Mouse (Mus musculus) forelimb bud, embryonic 11.5 days (tissue): Measurements from ENCODE around the gene Caskin1.

Source experiments
- DNase-seq: peaks from one replicate; pipeline ENCODE4 v3.0.0-alpha.2; 2012; ENCODE audit warnings: low read depth, low spot score

The Caskin1 gene

DNA sequence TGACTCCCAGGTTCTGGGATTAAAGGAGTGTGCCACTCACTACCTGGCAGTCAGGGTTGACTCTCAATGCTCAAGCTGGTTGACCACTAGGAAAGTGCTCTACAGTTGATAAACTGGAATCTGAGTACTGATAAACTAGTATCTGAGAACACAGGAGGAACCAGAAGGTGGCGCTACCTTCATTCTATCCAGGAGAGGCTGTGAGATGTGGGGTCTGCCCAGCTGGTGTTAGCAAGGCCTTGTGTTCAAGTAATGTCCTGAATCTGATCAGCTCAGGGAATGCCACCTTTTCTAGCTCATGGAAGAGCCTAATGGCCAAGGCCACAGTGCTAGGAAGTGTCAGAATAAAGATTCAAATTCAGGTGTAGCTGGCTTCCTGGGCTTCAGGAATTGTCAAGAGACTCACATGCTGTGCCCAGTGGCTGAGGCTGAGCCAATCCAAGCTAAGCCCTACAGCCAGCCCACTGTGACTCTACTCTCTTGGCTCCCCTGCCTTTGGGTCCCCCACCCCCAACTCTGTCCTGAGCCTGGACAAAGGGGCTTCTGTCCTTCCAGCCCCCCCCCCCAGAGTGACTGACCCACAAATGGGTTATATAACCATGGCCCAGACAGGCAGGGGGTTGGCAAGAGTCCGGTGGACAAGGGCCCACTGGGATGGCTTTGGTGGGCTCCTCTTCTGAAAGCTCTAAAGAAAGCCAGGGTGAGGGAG is 6.4 kb downstream of the Caskin1 start:
- DNase-seq = peak; percentile 55

DNA sequence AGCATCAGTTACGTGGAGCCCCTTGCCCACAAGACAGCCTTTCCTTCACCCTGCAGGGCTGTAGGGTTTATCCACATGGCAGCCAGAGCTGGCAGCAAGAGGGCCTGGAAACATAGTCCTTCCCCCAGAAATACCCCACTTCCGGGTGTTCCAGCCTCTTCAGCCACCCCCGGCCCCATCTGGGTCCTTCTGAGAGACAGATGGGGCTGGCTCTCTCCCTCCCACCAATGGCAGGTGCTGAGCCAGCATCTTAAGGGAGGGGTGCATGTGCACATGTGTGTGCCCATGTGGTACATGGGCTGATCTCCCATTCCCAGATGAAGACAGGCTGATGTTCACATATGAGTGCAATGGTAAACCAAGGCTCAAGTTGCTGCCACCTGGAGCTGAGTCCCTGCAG is 7.0 kb downstream of the Caskin1 start:
- DNase-seq = no peak

DNA sequence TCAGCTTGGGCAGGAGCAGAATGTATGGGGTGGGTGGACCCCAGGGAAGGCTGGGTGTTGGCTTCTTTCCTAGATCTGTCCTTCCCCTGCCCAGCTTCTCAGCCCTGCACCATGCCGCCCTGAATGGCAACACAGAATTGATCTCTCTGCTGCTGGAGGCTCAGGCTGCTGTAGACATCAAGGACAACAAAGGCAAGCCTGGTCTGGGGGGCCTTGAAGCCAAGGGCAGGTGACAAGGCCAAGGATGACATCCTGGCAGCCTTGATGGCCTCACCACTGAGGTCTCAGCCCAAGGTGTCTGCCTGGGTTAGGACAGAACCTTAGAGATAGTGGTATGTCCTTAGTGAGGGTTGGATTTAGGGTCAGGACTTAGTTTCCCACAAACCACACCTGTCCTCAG is 7.6 kb downstream of the Caskin1 start:
- DNase-seq = no peak

DNA sequence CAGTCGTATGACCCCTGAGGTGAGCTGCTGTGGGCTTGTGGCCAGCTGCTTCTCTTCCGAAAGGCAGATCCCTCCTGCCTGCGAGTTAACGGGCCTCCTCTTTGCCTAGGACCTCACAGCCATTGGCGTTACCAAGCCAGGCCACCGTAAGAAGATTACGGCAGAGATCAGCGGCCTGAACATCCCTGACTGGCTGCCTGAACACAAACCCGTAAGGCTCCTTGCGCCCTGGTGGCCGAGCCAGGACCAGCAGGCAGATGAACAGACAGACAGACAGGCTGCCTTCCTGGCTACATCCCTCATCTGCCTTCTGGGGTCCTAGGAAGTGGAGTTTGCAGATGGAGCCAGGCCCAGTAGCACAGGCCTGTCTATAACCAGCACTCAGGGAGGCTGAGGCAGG is 13.8 kb downstream of the Caskin1 start:
- no peak for DNase-seq

DNA sequence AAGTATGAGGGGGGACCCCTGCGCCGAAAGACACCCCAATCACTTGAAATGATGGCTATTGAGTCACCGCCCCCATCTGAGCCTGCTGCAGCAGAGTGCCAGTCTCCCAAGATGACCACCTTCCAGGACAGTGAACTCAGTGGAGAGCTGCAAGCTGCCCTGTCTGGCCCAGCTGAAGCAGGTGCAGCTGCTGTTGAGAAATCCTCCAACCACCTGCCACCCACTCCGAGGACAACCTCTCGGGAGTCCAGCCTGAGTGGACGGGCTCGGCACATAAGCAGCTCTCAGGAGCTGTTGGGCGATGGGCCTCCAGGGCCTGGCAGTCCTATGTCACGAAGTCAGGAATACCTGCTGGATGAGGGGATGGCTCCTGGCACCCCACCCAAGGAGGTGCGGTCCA is 15.7 kb downstream of the Caskin1 start:
- no peak for DNase-seq

DNA sequence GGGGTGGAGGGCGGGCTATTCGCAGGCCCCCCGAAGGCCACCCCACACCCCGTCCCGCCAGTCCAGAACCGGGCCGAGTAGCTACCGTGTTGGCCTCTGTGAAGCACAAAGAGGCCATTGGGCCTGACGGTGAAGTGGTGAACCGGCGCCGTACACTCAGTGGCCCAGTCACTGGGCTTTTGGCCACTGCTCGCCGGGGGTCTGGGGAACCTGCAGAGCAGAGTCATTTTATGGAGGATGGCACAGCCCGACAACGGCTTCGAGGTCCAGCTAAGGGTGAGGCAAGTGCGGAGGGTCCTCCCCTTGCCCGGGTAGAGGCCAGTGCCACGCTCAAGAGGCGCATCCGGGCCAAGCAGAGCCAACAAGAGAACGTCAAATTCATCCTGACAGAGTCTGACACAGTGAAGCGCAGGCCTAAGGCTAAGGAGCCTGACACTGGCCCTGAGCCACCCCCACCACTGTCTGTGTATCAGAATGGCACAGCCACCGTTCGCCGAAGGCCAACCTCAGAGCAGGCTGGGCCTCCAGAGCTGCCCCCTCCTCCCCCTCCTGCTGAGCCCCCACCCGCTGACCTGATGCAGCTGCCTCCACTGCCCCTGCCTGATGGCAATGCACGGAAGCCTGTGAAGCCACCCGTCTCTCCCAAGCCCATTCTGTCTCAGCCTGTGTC is 17.0 kb downstream of the Caskin1 start:
- no peak for DNase-seq

GRCm38 (mm10) chr17:24506332-24507070 is 18.1 kb downstream of the Caskin1 start:
- DNase-seq = no peak

GRCm38 (mm10) chr17:24507129-24507664 is 18.8 kb downstream of the Caskin1 start:
- DNase-seq = no peak

- DNase-seq = no peak
These were observed 19.5 kb downstream of the Caskin1 start for GRCm38 (mm10) chr17:24507806-24508460.

DNA sequence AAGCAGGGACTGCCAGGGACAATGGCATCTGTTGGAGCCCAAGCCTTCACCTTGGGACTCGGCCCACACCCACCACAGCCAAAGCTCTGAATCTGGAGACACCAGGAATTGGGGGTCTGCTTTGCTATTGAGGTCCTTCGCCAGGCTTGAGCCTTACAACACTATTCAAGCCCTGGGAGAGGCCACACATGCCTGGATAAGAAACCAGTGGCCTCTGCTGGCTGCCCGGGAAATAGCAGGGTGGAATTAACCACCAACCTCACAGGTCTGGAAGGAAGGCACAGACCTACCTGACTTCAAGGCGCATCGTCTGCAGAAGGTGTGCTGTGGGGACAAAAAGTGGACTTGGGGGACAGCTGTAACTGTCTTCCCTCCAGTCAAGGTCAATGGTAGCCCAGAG is 25.2 kb downstream of the Caskin1 start:
- no peak for DNase-seq

DNA sequence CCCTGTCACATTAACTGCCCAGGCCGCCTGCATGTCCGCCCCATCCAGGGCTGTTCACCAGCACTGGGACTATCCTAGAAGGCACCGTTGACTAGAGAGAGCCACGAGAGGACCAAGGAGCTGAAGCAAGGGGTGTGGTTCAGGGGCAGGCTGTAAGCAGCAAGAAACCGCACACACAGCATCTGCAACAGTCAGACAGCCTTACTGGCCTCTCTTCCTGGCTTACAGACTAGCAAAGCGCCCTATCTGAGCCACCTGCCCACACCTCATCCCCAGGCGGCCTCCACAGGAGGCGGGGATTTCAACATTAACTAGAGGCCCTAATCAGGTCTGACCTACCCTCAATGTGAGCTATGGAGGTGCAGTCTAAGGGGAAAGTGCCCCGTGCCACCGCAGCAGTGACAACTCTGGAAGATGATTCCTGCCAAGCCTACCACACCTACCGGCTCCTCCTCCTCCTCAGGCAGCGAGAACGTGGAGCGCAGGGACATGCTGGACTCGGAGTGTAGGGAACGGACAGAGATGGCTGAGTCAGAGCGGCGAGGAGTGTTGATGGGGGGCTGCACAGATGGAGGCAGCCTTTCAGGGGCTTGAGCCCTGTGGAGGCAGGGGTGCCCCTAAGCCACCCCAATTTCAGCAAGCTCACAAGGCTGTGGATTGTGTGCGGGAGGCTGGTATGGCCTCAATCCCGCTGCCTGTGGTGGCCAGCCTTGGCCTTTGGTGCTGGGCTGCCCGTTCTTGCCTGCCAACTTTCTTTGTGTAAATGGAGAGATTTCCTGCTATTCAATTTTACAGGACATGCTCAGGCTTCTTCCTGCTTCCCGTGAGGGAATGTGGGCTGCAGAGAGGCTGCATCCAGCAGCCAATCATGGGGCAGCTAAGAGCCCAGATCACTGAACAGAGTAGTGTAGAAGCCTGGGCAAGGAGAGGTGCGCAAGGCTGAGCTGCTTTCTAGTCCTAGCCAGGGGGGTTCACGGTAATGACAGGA is 26.2 kb downstream of the Caskin1 start:
- no peak for DNase-seq

DNA sequence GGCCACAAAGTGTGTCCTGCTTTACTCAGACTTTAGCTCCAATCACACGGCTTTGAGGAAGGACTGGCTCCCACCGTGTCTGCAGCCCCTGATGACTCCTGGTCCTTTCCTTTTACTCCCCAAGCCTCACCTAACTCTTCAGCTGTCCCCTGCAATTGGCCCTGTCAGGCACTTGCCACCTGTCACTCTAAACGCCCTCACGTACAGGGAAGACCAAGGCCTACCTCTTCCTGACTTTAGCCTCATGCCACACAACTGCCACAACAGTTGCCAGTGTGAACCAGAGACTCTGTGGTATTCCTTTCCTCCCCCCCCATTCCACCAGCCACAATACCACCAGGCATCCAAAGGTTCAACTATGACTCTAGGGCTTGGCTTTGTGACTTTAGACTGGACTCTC is 32.0 kb downstream of the Caskin1 start:
- no peak for DNase-seq

DNA sequence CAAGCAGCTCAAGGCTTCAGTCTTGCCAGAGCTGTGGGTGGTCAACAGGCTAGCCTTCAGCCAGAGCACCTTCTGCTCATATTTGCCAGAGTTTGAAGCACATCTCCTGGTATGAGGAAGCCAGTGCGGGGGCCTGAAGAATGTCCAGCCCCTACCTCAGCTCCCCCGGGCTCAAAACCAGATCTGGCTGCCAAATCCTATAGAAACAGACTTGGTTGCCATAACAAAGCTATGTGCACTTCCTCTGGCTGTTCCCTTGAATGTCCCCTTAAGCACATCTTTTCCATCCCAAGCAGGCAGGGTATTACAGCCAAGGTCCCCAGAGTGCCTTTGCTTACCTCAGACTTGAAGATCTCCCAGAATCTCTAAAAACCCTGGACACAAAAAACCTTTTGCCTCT is 36.3 kb downstream of the Caskin1 start:
- DNase-seq = no peak

DNA sequence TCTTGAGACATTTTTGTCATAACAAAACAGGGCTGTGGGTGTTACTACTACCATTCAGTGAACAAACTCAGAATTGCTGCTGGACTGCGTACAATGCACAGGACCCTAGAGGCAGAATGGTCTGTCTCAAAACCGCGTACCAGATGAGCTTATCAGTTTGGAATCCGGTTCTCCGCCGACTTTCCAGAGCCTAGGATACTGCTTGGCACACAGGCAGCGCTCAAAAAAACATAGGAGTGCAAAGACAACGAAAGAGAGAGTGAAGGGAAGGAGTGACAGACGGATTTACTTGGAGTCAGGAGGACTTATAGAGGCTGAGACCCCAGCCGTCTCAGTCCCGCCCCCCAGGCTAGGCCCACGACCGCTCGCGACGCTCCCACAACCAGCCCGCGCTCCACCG is 38.9 kb downstream of the Caskin1 start:
- no peak for DNase-seq

DNA sequence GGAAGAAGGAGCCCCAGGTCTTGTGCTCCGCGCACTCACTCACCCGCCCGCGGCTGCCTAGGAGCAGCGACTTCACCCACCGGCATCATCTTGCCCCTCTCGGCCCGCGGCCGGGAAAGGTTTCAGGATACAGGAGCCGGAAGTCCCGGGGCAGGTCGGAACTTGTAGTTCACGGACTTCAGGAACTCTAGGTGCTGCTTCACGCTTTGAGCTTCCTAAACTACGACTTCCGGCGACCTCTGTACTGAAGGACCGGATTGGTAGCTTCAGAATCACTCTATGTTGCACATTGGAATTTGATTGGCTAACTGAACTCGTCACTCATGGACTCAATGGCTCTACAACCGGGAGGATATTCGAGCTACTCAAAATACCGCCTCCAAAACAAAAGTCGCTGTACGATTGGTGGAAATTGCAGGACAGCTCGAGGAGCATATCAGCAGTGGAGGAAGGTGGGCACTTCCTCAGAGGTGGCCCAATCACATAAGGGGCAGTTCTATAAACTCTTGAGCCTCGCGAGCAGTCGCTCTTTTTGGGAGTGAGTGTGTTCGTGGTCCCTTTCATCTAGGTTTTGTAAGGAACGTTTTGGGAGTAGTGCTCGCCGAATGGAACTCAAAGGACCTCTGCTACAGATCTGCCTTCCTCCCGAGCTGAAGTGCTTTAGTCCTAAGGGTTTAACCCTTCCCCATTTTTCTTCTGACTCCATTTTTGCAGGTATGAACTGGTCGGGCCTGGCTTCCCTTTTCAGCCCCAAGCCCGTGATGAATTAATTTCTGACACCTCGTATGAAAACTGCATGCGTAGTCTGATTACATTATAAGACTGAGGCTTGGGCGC is 39.5 kb downstream of the Caskin1 start, which contains the start of gene Traf7:
Gene Traf7 (minus strand): TSS at position 216 of the 837 bp plus-strand sequence.
- peak; percentile 100 for DNase-seq

DNA sequence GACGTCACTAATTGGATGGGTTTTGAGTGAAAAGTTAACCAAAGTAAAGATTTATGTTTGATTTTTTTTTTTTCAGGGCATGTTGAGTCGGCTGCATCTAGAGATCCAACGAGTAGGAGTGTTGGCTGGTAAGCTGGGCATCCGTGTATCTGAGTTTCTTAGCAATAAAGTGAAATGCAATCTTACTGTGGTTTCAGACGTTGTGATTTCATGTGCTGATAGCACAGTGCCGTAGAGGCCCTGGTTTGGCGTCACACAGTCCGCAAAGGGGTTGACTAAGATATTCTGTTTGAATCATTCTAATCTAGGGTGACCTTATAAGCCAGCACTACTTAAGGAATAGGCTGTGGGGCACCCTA is 40.1 kb downstream of the Caskin1 start:
- DNase-seq = no peak

DNA sequence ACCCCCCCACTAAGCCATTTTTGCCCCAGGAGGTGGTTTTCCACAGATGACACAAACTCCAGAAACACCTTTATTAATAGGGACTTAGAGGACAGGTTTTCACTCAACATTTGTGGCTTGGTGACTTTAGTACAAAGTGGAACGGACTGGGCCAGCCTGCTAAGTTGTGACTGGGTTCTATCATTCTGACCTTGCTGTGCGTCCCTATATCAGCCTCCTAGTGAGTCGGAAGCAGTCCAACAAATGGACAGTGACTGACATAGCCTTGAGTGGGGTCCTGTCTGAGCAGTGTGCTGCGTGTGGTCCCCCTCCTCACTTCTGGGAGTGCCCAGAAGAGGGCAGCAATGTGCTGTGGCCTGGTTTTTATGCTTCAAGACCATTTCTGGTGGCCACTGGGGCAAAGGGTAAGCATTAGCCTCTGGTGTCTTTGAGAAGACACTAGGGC is 40.6 kb downstream of the Caskin1 start:
- peak; percentile 79 for DNase-seq

DNA sequence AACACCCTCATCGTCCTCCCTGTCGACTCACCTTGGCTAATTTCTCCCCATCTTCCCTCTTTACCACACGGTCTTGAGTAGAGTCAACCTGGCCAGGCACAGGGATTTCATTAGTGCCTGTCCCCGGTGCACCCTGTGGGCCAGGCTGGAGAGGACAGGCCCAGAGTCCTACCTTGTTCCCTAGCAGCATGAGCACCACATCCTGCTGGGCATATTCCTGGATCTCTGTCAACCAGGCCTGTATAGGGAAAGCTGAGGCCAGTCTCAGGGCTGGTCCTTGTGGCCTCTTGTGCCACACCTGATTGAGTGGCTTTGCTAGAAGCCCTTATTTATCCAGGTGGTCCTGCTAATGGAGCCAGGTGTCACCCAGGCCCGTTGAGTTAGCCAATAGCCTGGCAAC is 41.5 kb downstream of the Caskin1 start:
- DNase-seq = no peak

GRCm38 (mm10) chr17:24530361-24531050 is 42.1 kb downstream of the Caskin1 start:
- DNase-seq = no peak
